Mouse (Mus musculus) kidney, adult 18-20 months (tissue): ENCODE data around the gene Gtf2e1.

Experiments used
- DNase-seq: peaks from one replicate; pipeline ENCODE4 v3.0.0; 2021

The Gtf2e1 gene

DNA sequence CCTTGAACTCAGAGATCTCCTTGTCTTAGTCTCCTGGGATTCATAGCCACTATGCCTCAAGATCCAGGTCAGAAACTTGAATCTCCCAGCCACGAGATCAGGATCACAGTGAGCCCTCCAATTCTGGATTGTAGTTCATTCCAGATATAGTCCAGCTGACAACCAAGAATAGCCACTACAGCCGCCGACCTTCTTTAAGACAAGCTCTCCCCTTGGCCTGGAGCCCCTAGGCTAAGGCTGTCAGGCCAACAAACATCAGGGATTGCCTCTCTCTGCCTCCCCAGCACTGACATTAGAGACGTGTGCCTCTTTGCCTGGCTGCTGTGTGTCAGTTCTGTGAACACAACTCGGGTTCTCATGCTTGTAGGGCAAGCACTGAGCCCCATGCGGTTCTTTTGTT, 1.2 kb upstream of the Gtf2e1 start:
- no peak for DNase-seq

DNA sequence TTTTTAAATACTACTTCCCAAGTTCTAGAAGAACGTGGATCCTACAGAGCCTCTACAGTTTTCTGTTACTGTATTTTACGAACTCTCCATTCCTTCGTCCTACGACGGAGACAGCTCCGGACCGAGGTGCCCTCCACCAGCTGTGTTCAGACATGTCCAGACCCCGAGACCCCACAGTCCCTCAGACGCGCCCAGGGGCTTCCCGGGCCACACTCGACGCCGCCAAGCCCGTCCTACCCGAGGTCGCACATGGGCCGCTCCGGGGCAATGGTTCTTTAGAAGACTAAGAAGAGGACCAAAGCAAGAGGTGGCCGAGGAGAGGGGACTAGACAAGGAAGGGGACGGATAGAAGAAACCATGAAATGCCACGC, 364 bp downstream of the Gtf2e1 start:
- no peak for DNase-seq

DNA sequence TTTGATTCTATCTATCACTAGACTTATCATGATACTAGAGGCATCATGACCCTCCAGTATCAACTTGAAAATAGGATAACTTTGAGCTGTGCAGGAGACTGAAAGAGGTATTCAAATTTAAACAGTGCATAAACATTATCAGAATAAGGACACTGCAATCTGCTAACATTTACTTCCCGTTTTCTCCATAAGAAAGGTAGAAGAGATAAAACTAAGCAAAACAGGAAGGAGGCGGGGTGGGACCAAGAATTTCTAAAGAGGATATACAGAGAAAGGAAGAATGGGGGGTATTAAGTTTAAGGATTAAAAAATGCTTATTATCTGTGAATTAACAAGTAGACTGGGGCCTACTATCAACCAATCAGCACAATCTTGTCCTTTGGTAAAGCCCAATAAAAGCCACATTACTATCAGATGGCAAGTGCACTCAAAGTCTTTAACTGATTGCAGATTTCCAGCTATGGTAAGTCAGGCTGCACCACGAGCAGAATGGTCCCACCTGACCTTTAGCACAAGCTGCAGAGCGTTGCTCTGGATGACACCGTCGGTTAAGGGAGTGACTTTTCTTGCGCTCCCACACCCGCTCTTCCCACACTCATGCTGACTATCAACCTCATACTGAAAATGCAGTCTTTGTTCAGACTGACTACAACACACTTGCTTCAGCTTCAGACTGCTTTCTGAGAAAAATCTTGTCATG, 6.1 kb downstream of the Gtf2e1 start:
- no peak for DNase-seq

DNA sequence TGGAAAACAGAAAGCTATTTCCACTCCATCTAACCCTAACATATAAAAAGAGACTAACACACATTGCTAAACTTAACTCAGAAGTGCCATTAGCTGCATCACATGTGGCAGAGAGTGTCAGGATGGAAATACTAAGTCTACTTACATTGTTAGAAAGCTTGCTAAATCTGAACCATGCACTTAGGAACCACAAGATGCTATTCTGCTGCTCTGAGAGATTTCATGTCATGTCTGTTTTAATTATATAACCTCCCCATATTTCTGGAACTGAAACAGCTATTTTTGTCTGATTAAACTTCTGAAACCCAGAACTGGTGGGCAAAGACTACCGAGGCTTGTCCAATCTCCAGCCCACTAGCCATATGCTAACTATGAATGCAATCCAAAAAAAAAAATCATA, 7.5 kb downstream of the Gtf2e1 start:
- no peak for DNase-seq

DNA sequence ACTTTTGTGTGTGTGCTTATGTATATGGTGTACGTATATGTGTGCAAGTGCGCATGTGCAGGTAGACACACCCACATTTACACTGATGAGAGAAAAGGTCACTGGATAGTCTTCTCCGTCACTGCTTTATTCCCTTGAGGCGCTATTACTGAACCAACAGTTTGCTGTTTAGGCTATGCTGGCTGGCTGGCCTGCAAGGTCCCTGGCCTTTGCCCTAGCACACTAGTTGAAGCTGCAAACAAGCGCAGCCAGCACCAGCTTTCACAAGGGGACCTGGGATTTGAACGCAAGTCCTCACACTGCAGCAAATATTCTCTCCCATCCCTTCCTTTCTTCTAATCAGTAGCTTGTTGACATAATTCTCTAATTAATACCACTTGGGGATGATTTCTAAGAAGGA, 9.4 kb downstream of the Gtf2e1 start:
- DNase-seq, result peak; percentile 11

DNA sequence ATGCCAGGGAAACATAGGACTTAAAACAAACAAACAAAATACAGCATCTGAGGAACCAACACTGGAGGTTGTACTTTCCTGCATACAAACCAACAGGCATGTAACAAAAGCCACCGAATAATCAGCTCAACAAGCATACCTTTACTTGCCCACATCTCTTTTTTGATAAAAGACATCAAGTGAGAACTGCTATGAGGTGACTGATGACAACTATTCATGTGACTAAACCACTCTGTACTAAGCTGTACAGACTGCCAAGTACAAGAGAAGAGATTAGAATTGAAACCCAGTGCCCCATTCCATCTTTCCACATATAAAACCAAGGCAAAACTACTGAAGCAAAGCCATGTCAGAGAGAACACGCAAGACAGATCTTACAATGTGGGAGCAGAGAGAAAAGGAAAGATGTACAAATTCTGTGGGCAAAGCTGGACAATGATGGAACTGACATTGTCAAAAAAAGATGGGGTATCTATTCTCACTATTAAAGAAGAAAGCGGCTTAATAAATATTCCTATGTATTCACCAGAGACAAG, 12.8 kb downstream of the Gtf2e1 start:
- no peak for DNase-seq

DNA sequence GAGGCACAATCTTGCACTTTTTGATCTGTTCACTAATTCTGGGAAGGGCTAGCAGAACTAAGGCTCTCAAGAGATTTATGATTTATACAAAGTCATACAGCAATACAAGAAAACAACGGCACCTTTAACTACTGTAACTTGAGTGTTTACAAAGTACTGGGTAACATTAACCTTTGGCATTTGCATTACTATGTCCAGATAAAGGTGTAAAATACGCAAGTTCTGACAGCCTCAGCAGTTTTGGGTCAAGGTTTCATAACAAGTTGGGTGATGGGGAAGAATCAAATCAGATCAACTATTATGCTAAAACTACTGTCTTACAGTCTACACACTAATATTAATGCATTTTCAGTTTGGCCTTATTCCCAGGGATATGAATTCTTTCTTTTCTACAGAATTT, 14.5 kb downstream of the Gtf2e1 start:
- DNase-seq, result no peak

DNA sequence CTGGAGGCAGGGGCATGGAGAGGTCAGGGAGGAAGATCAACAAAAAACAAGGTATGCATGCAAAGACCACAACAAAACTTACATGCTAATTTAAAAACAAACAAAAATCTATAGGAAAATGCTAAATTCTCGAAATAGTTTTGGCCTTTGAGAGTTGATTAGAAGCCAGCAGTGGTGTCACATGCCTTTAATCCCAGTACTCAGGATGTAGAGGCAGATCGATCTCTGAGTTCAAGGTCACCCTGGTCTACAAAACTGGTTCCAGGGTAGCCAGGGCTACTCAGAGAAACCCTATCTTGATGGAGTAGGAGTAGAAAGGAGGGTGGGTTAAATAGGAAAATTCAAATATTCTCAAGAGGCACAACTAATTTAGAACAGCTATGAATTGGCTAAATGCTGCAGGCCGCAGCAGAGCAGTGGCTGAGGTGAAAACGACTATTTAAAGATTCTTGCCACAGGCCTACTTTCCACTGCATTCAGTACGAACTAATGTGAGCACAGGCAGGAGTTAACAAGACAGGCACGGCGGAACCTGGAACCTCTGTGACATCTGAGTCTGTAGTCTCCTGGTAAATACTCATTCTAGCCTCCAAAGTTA, 17.4 kb downstream of the Gtf2e1 start:
- DNase-seq, result no peak

DNA sequence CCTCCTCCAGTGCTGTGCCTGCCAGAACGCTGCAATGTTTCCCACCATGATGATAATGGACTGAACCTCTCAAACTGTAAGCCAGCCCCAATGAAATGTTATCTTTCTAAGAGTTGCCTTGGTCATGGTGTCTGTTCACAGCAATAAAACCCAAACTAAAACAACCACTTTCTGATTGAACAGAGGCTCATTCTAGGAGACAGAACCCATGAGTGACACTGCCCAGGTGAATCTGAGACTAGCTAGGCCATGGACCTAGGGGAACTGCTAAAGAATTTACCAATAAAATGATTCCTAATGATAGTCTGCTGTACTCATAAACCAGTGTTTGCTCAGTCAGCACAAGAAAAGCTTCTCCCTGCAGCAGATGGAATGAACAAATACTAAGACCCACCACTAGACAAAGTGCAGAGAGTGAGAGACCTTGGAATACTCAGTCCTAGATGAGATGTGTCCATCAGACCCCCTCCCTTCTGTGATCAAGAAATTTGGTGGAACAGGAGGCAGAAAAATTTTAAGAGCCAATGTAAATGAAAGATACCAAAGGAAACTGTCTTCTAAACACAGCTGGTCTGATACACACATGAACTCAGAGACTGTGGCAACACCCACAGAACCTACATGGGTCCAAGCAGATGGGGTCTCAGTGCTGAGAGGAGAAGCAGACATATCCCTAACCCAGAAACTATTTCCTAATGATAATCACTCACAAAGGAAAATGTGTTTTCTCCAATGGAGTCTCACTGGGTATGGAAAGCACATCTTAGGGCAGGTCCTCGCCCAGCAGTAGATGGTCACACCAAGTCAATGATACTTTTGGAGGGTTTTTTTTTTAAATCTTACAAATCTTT, 19.2 kb downstream of the Gtf2e1 start:
- no peak for DNase-seq

DNA sequence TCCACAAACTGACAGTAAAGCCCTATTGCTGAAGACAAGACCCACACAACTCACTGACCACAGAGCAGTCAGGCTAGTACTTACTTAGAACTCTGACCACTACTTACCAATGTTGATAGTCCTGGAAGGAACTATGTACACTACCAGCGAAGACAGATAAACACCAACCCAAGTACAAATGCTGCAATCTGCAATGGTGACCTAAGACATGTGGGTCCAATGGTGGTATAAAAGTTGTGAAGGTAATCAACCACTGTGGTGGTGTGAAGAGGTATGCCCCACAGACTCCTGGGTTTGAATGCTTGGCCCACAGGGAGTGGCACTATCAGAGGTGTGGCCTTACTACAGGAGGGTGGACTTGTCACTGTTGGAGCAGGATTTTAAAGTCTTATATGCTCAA, 19.9 kb downstream of the Gtf2e1 start:
- DNase-seq, result no peak

DNA sequence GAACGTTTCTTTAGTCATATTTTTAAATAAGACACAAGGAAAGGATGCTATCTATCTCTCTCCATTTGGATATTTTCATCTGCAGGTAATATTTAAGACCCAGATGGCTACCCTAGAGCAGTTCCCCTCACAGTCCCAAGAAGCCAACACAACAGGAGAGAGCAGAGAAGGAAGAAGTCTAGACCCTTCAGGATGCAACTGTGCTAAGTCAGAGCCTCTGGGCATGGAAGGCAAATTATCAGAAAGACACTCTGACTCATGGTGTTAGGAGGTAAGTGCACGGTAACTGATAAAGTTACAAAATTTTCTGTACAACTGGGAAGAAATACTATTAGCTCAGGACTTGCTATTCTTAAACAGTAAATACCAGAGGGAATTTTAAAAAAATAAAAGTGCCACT, 20.9 kb downstream of the Gtf2e1 start:
- no peak for DNase-seq

DNA sequence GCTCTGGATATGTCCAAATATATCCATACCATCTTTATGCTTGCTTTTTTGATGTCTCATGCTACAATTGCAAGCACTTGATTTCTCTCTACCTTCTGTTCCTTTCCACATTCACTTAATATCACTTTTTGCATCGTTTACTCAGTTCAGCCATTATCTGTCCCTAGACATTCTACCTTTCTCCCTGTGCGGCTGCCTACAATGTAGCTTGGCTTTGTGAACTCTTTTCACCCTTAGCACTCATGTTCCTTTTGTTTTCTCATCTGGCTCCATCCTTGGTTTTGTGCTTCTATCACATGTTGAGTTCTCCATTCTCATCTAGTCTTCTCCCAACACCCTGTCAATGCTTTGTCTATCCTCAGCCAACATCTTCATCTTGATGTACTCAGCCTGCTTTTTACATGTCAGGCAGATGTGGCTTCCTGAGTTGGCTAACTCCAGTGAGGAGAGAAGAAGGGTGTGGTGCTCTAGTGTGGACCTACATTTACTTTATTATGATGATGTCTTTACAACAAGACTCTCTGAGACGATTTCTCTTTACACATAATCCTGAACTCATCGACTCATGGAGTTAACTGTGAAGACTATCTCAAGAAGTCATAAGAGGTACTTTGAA, 21.9 kb downstream of the Gtf2e1 start:
- DNase-seq, result no peak

DNA sequence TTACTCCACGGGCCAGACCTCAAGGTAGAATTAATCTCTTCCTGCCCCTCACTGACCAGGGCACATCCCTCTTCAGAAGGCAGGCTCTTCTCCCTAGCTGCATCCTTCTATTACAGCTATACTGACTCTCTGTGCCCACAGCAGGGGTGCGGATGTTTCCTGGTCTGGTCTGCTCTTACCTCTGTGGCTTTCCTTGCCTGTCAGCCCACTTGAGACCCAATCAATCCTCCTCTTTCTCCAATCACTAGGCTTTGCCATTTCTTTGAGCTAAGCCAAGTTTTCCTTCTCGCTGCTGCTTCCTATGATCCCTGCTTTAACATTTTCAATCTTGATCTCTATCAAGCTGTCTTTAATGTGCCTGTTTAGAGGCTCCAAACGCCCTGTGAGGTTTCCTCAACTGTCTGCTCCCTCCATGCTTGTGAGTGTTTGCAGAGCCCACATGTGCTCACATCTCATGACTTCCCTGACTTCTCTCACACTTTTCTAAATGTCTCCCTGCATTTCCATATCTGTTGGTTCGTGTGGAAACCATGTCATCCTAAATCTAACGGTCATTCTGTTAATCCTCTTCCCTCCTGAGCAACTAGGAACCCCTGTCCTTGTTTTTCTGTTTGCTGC, 23.1 kb downstream of the Gtf2e1 start:
- no peak for DNase-seq

DNA sequence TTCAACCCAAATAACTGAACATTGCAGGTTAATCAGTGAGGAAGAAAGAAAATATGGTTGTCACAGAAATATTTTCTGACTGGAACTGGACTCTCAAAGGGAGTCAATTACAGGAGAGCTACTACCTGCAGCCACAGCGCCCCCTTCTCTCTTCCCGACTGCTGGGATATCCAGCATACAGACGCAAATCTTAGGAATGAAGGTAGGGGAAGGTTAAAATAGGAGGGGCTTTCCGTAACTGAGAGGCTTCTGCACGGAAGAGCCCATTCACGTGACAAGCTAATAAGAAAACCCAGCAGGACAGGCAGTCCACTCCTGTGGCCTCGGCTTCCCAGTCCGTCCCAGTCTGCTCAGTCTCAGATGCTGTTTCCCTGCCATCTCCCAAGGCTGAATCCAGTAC, 24.9 kb downstream of the Gtf2e1 start:
- no peak for DNase-seq

DNA sequence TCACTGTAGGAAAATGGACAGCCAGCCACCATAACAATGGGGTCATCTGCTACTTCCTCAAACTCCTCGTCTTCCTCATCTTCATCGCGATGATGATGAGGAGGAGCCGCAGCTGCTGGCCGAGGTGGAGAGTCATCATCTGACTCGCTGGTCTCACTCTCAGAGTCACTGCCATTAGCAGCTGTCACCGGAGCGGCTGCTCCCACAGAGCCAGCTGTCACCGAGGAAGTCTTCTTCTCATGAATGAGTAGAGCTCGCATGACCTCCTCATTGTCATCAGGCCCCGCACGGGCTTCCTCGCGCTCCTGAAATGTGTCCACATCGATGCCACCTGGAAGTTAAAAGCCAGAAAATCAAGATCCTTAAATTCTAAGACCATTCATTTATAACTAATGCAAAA, 28.1 kb downstream of the Gtf2e1 start:
- no peak for DNase-seq

DNA sequence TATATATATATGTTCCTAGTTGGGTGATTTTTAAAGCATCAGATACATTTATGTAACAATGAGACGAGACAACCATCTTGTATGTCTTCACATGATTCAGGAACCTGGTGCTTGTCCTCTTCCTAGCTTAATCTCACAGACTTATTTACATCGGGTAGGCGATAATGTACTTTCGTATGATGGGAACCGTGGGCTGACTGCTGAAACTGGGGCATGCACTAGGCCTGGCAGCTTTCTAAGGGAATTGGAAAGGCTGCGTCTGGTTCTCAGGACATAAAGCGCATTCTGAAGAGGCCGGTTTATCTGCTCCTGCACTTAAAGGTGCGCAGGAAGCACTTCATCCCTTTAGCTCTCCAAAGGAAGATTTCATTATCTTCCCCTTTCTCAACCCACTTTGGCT, 32.8 kb downstream of the Gtf2e1 start:
- no peak for DNase-seq

DNA sequence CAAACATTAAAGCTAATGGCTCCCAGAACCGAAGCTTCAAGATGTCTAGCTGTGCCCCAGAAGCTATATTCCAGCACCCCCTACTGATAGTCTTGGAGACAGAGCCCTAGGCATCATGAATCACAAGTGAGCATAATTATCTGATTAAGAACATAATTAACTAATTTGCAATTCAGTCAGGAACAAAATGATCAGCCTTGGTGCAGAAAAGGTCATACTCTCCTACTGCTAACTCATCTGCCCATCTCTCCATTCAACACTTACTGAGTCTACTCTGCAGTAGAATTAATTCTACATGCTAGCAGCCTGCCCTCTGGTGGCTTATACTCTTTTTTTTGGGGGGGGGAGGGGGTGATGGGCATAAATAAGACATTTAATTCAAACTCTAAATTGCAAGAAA, 35.1 kb downstream of the Gtf2e1 start:
- no peak for DNase-seq

DNA sequence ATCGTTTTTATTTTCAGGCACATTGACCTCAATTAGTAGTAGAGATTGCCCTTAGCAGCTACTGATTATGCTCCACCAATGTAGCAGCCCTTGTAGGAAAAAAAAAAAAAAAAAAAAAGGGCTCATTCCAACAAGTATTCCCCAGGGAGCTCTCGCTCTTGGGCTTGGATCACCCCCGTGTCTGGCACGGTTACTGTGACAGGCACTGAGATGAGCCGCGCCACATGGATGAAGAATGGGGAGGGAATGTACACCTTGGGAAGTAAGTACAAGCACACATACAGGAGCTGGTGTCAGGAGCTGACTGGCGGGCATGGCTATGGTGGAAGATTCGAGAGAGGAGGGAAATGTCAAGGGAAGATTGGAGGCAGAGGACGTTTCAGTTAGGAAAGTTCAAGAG, 41.0 kb downstream of the Gtf2e1 start:
- DNase-seq, result no peak

DNA sequence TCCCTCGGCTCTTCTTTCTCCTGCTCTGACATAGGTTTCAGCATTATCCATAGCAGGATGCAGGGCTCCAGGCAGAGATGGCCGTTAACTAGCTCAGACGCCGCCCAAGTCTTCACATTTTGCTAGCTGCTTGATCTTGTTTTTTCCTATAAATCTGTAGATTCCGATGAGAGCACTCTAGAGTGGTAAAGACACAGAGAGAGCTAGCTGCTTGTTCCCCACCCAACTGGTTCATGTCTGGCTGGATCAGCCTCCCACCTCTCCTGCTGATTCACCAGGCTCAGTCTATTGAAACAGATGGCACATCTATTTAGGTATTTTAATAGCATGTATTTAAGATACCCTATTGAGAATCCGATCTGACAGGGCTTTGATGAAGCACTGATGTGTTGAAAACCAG, 44.6 kb downstream of the Gtf2e1 start:
- DNase-seq, result no peak

DNA sequence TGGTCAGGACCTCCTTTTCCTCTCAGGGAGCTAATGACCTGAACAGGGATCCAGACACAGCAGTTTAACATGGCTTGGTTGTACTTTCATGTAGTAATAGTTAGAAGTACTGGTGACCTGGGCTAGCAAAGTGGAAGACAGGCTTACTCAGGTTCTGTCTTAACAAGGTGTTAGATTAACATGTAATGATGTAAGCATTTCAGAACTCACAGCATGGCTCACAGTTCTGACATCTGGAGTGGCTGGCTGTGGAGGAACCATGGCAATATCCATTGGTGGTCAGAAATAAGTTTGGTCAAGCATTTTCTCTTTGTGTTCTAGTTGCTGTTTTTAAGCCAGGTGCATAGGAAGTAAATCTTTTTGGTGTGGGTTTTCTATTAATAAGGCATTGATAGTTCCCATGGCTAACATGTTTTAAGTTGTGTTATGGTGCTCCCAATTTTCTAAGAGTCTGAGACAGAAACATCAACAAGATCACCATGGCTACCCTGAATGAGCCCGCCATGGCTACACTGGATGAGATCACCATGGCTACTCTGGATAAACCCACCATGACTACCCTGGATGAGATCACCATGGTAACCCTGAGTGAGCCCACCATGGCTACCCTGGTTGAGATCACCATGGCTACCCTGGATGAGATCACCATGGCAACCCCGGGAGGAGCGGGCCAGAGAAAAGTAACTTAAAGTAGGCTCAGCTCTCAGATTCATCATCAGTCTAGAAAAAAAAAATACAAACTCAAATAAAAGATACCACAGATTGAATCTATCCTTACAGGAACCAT, 52.6 kb downstream of the Gtf2e1 start:
- DNase-seq, result no peak

DNA sequence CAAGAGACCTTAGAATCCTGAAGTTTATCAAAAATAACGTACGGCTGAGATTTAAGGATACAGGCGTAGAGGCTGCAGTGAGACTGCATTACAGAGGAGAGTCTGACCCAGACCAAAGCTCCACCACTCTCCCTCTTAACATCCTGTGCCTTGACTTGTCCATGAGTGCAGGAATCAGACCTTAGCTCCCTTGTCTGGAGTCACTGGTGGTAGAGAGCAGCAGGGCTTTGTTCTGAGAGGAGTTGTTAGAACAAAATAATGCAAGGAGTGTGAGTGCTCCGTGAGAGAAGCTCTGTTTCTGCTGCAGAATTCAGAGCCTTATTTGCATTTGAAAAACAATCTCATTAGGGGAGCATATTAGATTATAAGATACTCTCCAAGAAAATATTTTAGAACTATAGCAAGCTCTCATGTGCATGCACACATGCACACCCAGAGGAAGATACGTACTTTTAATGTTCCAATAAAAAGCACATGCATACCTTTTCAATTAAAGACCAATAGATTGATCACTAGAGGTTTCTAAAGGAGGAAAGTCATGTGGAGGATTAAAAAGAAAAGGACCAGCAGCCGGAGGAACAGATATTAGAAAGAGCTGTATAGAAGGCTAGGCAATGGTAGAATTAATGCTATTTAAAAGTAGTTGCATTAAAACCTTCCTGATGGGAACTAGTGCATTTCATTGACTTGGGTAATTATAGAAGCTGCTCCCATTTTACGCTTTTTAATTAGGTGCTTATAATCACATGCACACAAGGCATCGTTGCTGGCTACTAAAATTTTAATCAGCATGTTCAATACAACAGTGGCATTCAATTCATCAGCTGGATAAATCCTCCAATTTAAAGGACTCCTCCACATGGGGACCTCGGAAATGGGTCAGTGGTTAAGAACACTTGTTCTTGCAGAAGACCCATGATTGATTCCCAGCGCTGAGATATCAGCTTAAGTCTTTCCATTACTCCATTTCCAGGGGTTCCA, 61.0 kb downstream of the Gtf2e1 start:
- DNase-seq, result no peak
